Mouse (Mus musculus) c-Kit-positive CD71-negative TER-119-negative erythroid progenitor cells, embryonic 14.5 days (primary cell): ENCODE results near the gene Olfr3.

Experiments
- DNase-seq: peaks from one replicate; pipeline ENCODE4 v3.0.0-alpha.2; 2013; ENCODE audit warnings: low read depth

Gene Olfr3

DNA sequence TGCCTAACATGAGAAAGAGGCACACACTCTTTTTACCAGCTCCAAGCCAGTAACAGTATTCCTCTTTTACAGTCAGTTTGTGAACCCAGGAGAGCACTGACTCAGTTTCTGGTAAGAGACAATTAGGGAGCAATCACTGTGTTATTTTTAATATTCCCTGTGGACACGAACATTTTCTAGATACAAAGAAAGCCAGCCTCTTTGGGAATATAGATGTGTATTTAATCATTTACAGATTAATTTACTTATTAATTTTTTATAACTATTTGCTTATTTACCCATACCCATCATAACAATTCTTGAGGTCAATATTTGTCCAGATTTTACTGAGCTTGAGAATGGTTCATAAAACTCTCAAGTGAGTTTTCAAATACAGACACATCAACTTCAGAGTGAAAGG lies at the start of gene Olfr3:
TSS of gene Olfr3 (minus strand) at position 101 of the 400 bp plus-strand sequence.
- DNase-seq = no peak

DNA sequence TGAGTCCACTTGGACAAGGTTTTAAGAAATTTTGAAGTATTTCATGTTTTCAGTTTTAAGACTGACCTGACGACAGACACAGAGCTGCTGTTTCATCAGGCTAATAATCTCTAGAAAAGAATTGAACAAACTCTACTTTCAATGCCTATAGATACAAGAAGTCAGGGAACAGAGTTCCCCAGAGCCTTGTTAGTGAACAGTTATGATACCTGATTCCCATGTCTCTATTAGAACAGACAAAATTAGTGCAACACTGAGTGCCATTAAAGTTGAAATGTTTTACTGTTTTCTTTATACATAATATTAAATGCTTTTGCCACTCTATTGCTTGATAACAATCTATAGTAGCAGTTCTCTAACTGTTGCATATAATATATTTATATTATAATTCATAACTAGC lies 45.7 kb upstream of the Olfr3 start, which contains the start of gene Olfr351:
TSS of gene Olfr351 (minus strand) at position 101 of the 400 bp plus-strand sequence.
- DNase-seq = no peak

DNA sequence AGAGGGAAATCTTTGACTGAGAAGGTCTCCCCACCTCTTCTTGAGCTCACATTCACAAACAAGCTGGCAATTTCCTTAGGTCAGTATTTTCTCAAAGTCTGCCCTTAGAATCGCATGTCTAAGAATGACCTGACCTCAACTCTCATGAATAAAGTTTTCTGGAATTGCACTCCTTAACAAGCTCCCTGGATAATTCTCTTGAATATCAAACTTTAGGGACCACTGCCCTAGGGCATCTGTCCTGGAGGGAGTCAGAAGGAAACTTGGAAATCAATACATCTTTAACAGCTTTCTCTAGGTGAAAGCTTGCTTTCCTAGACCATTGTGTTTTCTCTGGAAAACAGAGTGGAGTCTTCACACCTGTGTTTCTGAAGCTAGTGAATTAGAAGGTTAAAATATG lies 29.2 kb upstream of the Olfr3 start, which contains the start of gene Olfr350:
TSS of gene Olfr350 (plus strand) at position 301 of the 400 bp plus-strand sequence.
- DNase-seq = no peak

DNA sequence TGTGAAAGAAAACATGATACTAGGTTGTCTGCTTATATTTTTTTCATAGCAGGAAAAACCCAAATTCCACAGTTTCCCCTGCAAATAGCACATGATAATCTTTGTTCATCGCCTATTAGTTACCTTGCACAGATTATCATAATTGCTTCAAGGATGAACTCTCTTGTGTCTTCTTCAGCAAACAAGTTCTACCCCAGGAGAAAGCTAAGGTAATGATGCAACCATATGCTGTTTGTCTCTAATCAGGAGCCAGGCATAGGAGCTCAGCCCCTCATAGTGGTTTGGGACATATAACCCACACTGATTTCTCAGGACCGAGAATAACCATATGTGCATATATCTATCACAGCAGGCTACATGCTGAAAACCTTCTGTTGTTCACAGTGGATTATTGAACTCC lies 26.6 kb downstream of the Olfr3 start, which contains the start of gene Olfr50:
TSS of gene Olfr50 (plus strand) at position 301 of the 400 bp plus-strand sequence.
- DNase-seq = no peak

DNA sequence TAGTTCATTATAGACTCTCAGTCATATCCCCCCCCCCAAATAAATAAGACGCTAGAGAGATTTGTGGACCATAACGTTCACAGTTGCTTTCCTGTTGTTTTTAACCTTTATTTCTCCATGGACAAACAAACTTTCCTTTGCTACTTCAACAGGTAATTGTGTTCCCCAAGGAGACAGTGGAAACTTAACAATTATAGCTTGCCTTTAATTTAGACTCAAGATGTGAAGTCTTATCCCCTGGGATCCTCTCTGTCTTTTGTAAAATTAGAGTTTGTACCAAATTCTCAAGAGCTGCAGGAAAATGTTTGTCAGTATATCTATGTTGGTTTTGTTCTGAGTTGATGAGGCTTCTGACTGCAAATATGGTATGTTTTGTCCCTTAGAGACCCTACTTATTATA lies 32.9 kb downstream of the Olfr3 start, which contains the start of gene Olfr348:
TSS of gene Olfr348 (plus strand) at position 301 of the 400 bp plus-strand sequence.
- no peak for DNase-seq
